Mouse (Mus musculus) mouse embryonic stem cell (cell line): ENCODE measurements around the gene Gstt3.

Experiments used
- in situ Hi-C, 2 experiments: fragments of 300-500 bp; cut with MboI; formaldehyde crosslinking; loops; 1 replicate in 1 of 2; 3 replicates in 1 of 2; pipeline ENCODE4 v1.14.3; 2019 to 2020; ENCODE audit warnings: low sequenced_read_pairs in 2 of 2, low pct_unique_long_range_greater_than_20kb in 1 of 2, mixed read lengths in 1 of 2; ENCODE audit not compliant: unreplicated experiment in 1 of 2

Gstt3 gene

DNA sequence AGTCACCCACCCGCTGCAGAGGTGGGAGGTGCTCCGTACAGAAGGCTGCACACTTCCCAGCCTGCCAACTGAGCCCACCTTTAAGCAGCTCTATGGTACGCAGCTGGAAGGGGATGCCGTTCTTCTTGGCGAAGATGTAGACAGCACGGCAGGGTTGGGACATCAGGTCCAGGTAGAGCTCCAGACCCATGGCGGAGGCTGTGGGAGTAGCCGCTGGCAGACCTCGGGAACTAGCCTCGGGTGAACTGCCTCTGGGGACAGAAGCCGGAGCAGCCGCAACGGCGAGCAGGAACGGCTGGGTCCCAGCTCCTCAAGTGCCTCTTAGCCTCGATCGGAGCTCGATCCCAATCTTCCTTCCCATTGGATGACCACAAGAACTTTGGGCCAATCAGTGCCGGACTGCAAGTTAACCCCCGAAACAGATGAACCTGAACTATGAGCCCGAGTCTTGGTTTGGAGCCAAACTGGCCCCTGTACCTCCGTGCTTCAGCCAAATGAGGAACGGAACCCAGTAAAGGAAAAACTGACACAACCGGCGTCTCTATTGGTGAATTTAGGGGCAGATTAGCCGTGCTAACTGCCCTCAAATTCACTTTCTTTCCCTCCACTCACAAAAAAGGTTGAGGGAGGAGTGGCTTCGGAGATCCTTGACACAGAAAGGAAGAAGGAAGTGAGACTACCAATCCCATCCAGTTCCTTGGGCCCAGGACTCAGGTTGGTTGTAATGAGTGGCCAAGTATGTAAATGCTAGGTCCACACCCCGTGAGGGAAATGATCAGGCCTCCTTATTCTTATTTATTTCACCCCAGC is at the start of gene Gstt3, which contains the start of gene Gm20441:
Gene Gstt3, minus strand, starts transcription at position 646 of the 810 bp plus-strand sequence.
Gene Gm20441, minus strand, starts transcription at position 186 of the 810 bp plus-strand sequence.
- in situ Hi-C loops = no loop called here

DNA sequence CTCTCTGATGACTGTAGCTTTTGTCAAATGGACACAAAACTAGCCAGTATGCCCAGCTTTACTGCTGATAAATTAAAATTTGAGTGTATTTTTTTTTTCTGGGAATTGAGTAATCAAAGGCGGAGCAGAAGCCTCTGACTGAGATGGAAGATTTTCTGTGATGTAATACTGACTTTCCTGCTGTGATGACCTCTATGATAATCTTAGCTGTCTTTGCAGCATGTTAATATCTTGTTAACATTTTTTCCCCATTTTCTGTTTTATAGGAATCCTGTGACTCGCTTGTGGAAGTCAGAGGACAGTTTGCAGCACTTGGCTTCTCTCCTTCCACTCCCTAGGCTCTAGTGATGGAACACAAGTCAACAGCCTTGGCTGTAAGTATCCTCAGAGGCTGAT is 49.1 kb upstream of the Gstt3 start:
- in situ Hi-C loops = no loop called here

DNA sequence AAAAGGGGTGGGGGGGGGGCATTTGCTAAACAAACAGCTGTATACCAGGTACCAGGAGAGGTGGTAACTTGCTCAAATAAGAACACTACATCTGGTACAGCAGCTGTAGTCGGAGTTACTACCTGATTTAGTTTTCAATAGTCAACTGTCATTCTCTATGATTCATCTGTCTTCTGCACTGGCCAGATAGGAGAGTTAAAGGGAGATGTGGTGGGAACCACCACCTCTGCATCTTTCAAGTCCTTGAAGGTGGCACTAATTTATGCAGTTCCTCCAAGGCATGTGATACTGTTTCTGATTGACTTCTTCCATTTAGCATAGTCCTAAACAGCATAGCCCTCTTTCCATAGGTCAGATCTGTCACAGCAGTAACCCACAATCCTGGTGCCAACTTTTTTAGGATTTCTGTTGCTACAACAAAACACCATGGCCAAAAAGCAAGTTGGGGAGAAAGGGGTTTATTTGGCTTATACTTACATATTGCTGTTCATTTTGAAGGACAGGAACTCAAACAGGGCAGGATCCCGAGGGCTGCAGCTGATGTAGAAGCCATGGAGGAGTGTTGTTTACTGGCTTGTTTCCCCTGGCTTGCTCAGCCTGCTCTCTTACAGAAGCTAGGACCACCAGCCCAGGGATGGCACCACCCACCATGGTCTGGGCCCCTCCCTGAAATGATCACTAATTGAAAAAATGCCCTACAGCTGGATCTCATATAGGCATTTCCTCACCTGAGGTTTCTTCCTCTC is 48.5 kb upstream of the Gstt3 start:
- in situ Hi-C loops = no loop called here

DNA sequence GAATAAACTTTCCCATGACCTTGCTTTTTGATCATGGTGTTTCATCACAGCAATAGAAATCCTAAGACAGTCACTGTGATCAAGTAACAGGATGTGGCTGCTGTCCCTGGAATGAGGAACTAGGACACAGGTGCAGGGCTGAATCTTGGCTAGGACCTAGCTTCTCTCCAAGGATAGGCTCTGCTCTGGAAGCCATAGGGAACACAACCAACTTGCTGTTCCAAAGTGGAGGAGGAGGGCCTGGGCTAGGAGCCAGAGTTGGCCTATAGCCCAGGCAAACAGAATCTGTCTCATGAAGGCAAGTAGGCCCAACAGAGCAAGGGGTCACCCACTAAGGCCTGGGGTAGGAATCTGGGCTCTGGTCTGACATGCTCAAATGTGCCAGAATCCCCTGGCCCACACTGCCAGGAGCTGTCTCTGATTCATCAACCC is 47.3 kb upstream of the Gstt3 start:
- in situ Hi-C loops = no loop called here

DNA sequence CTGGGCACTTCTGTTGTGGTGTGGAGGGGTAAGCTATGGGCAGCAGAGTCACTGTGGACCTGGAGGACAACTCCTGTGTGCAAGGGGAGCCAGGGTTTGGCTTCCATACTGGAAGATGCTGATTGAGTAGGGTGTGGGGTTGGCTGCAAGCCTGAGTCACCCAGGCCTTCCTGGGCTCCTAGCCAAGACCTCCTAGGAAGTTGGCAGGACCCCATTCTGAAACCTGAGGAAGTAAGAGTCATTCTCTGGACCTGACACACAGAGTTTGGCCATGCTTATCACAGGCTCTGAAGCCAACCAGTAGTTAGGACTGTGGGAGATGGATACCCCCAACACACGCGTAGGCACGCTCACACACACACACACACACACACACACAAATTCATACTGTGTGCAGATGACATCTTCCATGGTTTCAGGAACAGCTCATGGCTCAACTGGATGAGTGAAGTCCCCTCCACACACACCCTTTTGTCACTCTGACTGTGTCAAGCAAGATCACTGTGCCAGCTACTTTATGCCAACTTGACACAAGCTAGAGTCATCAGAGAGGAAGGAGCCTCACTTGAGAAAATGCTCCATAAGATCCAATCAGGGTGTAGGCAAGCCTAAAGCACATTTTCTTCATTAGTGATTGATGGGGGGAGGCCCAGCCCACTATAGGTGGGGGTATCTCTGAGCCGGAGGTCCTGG is 46.6 kb upstream of the Gstt3 start:
- in situ Hi-C loops = no loop called here

DNA sequence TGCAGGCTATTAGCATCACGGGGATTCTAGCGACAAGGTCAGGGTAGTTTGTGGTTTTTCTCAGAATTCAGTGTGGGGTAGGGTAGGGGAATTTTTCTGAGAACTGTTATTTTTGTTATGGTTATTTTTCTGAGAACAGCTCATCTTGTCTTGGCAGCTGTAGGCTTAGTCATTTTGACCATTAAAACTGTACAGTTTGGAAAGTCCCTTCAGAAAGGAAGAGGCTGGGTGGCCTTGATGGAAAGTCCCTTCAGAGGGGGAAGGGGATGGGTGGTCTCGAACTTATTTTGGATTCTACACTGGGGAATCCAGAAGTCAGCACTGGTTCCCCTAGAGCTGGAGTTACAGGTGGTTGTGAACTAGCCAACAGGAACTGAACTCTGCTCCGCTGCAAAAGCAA is 43.3 kb upstream of the Gstt3 start:
- in situ Hi-C loops = no loop called here

DNA sequence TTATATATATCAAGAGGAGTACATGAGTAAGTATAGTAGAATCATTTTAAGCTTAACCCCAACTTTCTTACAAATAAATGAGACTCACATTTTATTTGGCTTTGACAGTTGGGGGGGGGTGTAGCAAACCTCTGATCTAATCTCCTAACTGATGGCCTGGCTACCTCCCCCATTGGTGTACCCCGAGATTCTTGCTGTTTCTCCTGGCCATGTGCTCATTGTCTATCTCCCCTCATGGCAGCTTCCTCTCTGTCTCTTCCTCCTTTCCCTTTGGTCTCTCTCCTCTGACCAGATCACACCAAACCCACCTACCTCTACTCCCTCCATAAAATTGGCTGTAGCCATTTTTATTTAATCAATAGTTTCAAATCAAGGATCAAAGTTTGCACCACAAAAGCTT is 42.6 kb upstream of the Gstt3 start:
- in situ Hi-C loops = no loop called here

DNA sequence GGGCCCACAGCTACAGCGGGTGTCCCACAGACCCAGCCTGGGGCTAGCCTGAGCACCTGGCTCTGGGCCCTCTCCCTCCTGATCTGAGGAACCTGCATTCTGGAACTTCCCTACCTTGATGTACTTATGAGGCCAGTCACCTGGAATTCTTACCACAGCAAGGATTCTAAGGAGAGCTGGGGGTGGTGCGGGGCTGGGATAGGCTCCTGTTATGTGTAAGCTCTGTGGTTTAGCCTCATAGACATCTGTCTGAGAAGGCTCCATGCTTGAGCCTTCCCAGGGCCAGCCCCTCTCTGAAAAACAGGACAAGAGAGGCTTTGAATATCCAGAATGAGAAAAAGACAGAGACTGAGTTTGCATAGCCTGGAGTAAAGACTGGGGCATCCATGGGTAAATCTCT is 41.2 kb upstream of the Gstt3 start, which contains the start of gene Gstt4:
Gene Gstt4, minus strand, starts transcription at position 101 of the 400 bp plus-strand sequence.
- in situ Hi-C loops = no loop called here

DNA sequence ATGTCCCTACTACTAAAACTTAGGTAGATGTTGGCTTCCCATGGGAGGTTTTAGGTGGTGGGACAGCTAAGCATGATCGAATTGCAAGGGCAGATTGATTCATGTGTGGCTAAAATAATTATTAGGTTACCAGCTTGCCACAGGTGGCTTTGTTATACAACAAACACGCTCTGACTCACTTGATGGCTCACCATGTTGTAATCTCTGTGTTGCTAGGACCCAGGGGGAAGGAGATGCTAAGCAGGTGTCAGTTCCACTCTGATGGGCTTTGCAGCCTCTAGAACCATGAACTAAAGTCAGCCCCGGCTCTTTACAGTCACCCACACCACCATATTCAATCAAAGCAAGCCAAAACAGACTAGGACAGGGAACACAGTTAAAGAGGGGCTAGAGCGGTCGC is 38.7 kb upstream of the Gstt3 start:
- in situ Hi-C loops = no loop called here

DNA sequence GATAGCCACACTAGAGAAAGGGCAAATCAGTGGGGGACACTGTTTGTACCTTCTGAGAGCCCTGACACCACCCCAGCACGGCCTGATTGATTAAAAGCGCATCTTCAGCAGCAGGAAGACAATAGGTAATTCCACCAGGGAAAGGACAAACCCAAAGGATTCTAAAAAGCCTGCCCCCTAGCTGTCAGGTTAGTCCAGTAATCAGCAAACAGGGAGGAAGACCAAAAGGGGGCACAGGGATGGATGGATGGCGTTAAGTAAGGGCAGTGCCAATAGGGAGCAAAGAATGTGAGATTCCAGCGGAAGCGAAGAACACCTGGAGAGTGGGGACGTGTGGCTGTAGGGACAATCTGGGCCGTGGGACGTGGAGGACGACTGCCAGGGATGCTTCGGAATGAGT is 37.4 kb upstream of the Gstt3 start:
- in situ Hi-C loops = no loop called here

DNA sequence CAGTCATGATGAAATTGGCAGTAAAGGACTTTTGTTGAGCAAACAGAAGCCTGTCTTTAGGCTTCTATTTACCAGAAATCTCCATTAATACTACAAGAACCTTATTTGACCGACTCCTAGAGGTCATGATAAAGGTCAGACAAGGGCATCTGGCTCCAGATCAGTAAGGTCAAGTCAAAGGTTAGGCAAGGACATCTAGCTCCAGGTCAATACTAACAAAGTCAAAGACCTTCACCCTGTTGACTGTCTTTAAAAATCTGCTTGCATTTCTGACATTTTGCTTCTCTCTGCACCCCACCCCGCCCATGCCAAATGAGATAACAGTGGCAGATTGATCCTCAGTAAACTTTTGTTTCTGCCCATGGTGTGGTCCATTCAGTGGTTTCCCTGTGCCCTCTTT is 23.0 kb upstream of the Gstt3 start:
- in situ Hi-C loops = no loop called here

DNA sequence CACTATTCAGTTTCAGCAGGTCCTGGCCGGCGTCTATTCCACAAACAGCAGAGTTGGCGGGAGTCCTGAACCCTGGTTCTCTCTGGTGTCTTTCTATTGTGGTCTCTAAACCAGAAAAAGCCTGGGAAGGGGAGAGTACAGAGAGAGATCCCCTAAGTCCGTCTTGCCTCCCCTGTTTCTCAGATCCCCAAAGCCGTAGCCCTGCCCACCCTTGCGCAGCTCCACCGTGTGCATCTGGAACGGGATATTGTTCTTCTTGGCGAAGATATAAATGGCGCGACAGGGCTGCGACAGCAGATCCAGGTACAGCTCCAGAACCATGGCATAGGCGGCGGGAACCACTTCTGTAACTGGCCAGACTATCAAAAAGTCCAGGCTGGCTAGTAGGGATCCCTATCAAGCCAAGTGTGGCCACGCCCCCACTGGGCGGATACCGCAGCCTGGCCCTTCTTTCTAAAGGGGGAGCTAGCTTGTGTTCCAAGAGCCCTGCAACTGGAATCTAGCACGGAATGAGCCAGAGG is 17.0 kb upstream of the Gstt3 start, which contains the start of gene Gstt1:
Gene Gstt1, minus strand, starts transcription at position 409 of the 521 bp plus-strand sequence.
- in situ Hi-C loops = no loop called here

DNA sequence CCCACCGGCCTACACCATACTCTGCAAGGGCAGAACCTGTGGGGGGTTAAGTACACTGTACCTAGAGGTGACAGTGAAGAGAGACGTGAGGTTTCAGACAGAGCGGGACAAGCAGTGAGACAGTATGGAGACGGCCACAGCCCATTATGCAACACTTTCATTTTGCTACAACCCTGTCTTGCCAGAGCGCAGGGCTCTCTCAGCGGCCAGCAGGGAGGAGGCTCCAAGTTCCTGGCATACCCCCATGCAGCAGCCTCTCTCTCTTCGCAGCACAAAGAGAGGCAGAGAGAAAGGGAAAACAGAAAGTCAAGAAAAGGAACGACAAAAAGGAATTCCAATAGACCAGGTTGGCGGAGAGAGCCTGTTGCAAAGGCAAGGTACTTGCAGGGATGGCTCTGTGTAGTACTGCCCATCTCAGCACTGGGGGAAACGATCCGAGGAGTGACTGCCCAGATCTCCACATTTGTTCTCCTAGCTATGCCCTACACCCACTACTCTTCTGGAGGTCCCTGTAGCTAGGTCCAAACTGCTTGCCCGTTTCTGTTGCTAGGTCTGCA is 16.5 kb upstream of the Gstt3 start:
- in situ Hi-C loops = no loop called here

DNA sequence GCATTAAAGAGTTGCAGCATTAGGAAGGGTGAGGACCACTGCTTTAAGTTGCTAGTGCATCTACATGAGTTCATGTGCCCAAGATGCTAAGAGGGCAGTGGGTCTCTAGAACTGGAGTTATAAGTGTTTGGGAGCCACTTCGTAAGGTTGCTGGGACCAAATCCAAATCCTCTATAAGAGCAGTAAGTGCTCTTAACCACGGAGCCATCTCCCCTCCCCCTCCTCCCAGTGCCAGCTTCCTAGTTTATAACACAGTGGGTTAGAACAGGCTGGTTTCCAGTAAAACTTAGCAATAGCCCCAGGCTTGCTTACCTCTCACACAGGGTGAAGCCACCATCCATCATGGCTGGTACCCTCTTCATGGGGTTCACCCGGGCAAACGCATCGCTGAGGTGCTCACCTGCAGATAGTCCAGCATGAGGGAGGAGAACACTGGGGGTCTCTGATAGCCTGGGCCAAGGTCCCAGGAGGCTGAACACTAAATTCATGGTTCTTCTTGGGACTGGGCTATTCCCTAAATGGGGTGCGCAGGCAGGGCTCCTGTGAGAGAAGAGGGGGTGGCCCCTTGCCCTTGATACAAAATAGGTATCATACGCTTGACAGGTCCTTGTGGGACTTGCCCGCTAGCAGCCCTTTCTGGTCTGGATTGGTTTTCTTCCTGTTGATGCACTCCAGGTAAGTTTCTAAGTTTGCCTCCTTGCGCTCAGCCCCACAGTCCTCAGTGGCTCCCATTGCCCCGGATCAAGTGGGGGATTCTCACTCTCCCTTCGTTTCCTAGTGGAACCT is 15.7 kb upstream of the Gstt3 start:
- in situ Hi-C loops = no loop called here

DNA sequence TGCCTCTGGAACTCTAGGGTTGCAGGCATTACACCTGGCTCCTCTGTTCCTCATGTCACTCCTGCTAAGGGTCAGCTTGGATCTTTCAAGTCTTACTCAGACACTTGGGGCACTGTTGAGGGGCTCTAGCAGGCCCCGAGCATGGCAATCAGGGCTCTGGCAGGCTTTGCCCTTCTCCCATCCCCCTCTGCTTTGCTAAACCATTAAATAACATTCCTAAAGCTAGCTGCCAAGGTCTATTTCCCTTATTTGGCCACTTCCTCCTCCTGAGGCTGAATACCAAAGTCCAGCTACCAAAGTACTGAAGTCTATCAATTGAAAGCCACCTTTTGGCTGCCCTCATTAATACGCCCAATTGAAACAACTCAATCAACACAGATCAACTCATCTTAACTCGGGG is 13.7 kb upstream of the Gstt3 start:
- in situ Hi-C loops = no loop called here

DNA sequence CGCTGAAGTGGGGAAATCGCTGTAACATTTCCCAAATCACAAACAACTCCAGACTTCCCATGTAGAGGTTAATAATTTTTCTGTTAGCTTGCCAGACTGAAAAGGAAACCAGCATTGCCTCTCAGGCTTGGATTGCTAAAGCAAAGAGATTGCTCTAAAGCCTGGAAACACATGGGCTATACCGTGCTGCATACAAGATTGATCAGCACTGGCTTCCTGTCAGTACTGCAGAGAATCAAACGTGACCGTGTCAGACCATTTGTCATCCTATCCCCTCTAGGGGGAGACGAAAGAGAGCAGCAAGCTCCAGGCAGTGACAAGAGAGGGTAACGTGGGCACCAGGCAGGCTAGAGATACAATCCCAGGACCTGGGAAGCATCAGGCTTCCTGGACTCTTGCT is 9.6 kb upstream of the Gstt3 start:
- in situ Hi-C loops = no loop called here

DNA sequence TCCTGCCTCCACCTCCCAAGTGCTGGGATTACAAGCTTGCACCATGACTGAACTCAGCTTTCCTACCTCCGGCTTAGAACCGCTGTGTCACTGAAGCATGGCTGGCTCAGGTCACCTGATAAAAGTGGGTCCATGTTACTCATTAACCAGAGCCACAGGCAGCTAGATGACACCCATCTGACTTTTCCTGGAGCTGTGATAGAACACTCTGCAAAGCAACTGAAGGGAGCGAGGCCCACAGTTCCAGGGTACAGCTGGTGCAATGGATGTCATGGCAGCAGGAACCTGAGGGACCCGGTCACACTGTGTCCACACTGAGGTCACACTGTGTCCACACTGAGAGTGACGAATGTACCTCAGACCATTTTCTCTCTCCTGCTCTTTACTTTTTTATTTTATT is 8.6 kb upstream of the Gstt3 start:
- in situ Hi-C loops = no loop called here
